Mouse (Mus musculus): ENCODE data around the gene Pced1b. TPM values are rescaled to one million over a fixed set of nuclear protein-coding genes. Genes with fewer than 3 reads are reported as not detected.
"Not testable (repeated sequence)": the region's sequence is repeated elsewhere in the genome, so short reads cannot be mapped to it uniquely, and the experiment has no call there.

Gene Pced1b
- total RNA-seq, 2 experiments from 2014 or later, result 2.3 to 2.5 TPM

DNA sequence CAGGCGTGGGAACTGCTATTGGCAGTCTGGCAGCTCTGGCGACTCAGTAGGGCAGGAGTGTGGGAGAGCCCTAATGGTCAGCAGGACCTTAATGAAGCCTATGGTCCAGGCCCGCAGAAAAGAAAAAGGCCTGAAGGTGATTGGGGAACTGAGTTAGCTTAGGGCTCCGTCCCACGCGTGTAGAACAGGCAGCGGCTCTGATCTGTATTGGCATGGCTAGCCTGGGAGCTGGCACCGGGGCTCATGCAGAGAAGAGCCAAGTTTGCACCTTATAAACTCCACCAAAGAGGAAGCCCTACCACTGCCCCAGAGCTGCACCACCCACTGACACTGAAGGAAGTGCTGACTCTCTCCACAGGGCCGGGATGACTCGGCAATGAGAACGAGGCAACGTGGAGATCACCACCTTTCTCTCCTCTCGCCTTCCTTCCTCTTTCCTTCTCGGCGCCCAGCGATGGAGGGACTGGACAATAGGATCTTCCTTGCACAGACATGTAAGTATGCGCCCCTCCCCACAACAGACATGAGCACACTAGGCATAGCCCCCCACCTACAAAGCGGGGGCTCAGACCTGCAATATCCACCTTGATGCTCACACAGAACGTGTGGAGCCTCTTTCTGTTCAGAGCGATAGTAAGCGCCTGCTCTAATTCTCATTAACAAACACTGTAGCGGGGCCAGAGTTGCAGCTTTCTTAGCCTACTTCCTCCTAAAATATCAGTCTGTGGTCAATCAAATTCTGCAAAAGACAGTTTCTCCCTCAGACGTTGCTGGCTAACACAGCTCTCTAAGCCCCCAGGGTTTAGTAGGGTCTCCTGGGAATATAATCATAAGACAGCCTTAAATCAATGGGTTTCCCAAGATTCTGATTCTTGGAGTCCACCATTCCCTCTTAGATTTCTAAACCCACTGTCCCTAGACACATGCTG is 114.2 kb downstream of the Pced1b start:
- DNase-seq (ENCODE audit: low spot score), result no peak
- intact Hi-C loops (cut with DNase I), result no loop called here

DNA sequence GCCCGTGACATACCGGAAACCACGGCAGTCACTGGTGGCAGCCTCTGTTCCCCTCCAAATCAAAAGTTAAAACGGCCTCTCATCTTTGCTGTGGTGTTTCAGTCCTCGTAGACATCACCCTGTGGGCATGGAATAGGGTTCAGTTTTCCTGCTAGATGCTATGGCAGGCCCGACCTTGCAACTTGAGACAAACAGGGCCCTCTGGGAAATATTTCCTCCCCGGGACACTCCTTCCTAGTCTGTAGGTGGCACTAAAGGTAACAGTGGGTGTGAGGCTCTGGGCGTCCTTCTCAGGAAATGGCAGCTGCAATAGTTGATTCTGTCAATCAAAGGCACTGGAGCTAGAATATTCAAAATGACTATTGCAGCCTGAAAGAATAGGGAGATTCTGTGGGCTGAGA is 114.9 kb downstream of the Pced1b start:
- intact Hi-C loops (cut with DNase I), result no loop called here
- no peak for DNase-seq (ENCODE audit: low spot score)

DNA sequence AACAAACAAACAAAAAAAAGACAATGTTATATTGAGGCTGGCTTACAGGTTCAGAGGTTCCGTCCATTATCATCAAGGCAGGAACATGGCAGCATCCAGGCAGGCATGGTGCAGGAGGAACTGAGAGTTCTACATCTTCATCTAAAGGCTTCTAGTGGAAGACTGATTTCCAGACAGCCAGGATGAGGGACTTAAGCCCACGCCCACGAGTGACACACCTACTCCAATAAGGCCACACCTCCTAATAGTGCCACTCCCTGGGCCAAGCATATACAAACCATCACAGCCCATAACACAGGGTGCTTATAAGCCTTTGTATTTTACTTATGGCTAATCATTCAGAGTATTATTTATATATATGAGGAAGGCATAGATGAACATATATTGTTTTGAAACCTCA is 117.4 kb downstream of the Pced1b start:
- intact Hi-C loops (cut with DNase I); DNase-seq (ENCODE audit: low spot score): not testable (repeated sequence)

DNA sequence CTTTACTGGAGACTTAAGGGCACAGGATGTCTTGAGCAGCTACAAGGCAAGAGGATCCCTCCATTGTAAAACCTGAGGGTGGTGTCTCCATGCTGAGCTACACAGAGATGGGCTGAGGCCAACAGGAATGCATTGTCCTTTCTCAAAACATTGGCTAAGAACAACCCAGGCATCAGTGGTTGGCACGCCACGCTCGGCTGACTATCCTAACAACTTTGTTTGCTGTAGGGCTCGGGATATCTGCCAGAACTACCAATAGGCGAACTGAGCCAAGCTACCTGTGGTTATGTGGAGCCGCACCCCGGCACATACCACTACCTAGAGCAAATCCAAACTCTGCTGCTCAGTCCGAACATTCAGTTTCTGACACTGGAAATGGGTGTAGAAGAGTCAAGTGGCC is 118.1 kb downstream of the Pced1b start:
- DNase-seq (ENCODE audit: low spot score), result no peak
- intact Hi-C loops (cut with DNase I), result no loop called here

DNA sequence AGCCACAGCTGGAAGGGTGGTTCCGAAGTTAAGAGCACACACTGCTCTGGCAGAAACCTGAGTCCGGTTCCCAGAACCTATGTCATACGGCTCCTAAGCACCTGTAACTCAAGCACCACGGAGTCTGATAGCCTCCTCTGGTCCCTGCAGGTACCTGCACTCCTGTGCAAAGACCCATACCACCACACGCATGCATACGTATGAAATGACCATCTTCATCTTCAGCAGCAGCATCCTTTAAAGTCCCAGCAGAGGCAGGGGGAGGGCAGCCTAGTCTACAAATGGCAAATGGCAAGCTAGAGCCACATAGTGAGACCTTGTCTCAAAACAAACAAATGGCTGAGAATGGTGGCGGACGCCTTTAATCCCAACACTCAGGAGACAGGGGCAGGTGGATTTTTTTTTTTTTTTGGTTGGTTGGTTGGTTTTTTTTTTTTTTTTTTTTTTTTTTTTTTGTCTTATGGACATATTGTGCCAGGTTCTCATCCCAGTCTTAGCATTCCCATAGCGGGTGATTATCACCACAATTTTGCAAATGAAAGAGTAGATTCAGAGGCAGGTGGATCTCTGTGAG is 121.2 kb downstream of the Pced1b start:
- no peak for DNase-seq (ENCODE audit: low spot score)
- intact Hi-C loops (cut with DNase I), result no loop called here

DNA sequence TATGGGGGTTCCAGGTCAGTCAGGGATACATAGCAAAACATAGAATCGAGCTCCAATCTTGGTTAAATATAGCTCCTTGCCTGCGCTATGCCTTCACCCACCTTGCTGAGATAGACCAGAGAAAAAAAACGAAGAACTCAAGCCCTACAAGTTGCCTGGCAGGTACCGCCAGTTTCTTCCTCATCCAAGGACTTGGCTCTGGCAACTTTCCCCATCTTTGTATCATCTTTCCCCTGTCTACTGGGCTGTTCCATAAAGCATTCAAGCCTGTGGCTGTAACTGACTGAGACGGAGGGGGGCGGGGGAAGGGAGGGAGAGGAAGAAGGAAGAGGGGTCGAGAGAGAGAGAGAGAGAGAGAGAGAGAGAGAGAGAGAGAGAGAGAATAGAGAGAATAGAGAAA is 121.7 kb downstream of the Pced1b start:
- DNase-seq (ENCODE audit: low spot score), result no peak
- intact Hi-C loops (cut with DNase I), result no loop called here

DNA sequence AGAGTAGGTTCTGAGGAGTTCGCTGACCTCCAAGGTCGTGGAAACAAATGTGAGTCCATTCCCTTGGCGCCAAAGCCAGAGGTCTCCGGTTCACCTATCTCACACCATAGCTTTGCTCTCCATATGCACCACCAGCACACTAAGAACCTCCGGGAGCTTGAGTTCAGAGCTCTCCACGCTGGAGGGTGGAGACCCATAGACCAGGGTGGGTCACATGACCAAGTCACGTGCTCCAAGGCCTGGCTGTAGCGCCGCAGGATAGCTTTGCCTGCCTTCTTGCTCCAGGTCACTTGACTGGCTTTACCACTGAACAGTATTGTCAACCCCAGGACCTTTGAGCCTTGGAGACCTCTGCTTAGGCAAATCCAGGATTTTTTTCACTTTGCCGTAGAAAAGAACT is 122.2 kb downstream of the Pced1b start:
- intact Hi-C loops (cut with DNase I), result no loop called here
- DNase-seq (ENCODE audit: low spot score), result no peak

DNA sequence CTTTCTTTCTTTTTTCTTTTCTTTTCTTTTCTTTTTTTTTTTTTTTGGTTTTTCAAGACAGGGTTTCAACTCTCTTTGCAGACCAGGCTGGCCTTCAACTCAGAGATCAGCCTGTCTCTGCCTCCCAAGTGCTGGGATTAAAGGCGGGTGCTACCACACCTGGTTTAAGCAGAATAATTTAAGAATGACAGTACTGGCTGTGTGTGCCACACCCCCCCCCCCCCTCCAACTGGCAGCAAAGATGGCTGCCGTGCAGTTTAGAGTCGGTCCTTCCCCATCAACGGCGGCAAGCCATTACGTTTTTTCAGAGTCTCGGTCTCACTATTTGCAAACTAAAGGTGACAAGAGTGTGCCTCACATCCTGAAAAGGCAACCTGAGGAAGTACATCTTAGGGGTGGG is 124.0 kb downstream of the Pced1b start:
- no peak for DNase-seq (ENCODE audit: low spot score)
- intact Hi-C loops (cut with DNase I), result no loop called here

DNA sequence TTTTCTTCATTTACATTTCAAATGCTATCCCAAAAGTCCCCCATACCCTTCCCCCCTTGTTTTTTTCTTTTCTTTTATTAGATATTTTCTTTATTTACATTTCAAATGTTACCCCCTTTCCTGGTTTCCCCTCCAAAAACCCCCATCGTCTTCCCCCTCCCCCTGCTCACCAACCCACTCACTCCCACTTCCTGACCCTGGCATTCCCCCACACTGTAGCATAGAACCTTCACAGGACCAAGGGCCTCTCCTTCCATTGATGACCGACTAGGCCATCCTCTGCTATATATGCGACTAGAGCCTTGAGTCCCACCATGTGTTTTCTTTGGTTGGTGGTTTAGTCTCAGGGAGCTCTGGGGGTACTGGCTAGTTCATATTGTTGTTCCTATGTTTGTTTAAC is 125.1 kb downstream of the Pced1b start:
- intact Hi-C loops (cut with DNase I); DNase-seq (ENCODE audit: low spot score): not testable (repeated sequence)

DNA sequence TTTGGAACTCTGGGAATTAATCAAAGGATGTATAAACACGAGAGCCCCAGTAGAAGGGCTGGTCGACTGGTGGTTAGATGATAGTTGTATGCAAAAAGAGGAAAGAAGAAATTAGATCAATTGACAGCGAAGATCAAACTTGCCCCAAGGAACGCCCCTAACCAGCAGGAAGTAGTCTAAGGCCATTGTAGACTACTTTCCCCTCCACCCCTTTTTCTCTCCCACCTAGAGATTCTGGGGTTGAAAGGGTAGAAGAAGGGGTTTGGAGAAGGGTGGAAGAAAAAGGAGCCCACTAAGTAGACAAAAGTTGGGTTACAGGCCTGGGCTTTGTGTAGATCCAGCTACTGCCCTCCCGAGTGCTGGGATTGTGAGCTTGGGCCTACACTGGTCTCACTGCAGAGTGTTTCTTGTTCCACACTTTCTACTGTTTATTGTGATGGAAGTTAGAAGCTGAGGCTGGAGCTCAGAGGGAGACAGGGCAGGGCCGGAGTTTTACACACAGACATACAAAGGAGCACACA is 125.8 kb downstream of the Pced1b start:
- intact Hi-C loops (cut with DNase I), result no loop called here
- DNase-seq (ENCODE audit: low spot score), result no peak

DNA sequence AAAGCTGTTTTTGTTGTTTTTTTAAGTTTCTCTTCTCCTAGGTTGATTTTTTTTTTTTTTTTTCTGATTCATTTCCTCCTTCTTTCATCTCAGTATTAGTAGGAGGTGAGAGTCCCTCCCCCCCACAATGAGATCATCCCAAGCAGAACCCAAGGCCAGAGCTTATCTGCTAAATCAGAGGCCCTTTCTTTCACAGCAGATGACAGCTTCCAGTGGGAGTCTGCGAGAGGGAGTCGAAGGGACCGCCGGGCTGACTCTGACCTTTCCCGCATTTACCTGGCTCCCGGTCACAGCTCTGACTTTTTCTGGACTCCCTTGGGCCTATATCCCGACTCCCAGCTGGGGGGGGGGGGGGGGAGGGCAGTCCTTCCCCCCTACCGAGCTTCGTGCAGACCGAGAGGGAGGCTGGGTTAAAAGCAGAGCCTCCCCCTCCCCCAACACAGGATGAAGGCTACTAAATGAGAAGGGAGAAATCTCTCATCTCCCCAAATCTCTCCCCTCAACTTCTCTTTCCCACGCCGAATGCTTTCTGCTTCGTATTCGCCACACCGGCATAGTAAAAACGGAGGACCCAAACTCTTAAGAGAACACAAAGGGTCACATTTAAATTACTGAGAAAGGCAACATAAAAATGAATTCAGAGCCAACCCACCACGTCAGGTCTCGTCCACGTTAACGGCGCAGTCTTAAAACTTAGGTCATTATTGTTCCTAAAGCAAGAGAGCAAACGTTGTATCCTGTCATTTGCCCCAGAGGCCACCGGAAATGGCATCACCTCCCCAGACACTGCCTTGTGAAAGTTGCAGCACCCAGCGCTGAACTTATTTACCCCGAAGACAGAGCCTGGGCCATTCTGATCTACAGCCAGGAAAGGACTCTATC is 126.5 kb downstream of the Pced1b start:
- intact Hi-C loops (cut with DNase I), result no loop called here
- DNase-seq (ENCODE audit: low spot score), result no peak

DNA sequence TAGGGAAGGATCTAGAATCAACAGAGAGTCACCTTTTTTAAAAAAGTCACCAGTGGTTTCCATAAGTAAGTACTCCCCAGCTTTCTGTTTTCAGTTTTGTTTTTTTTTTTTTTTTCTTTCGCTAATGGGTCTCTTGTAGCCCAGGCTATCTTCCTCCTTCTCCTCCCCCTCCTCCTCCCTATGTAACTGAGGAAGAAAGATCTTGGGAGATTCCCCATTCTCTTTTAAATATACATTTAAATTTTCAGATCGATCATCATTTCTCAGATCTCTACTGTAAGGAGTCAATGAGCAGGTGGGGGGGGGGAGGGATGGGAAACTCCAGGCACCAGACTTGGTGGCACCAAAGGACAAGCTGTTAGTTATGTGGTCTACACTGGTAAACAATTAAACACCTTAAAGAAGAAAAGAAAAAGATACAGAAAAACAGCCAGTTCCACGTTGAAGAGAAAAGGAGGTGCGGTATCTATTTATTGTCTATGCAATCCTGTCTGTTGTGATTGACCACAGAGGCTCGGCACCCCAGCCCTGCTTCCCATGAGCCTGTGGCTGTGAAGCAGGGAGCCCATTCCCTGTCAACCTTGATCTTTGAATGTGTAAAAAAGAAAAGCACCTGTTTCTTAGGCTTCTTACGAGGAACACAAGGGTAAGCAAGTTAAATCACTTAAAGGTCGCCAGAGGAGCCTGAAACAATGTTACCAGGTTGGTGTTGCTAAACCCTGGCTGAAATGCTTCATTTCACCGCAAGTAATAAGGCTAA is 127.4 kb downstream of the Pced1b start:
- intact Hi-C loops (cut with DNase I), result no loop called here
- no peak for DNase-seq (ENCODE audit: low spot score)

DNA sequence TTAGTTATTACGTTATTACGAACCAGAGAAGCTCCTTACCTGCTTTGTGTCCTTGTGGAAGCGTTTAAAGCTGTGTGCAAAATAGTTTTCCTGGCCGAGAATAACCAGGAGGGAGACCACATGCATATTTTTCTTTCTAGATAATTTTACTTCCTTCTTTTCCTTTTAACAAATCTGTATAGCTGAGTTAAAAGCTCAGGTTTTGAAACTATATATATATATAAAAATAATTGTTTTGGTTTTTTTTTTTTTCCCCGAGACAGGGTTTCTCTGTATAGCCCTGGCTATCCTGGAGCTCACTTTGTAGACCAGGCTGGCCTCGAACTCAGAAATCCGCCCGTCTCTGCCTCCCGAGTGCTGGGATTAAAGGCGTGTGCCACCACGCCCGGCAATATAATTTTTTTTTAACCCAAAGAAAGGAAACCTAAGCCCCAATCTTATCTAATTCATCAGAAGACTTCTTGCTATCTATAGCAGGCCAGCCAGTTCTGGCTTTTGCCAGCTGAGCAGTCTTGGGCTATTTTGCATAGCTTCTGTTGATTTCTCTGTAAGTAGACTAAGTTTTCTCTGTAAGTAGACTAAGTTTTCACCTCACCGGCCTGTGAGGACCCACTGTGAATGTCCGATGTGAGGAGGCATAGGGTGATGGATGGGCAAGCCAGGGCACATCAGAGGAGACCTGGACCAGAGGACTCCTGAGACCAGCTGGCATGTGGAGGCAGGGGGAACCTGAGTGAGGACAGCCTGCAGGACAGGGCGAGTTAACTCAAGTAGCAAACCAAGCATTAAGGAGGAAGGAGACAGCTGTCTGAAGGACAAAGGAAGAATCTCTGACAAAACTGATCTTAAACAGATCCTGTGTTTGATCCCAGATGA is 128.2 kb downstream of the Pced1b start:
- no peak for DNase-seq (ENCODE audit: low spot score)
- intact Hi-C loops (cut with DNase I), result loop anchor here (5.0 kb wide), 1 partner anchor 128 kb away; the partner anchor contains the start of genes Amigo2 and Pced1b

DNA sequence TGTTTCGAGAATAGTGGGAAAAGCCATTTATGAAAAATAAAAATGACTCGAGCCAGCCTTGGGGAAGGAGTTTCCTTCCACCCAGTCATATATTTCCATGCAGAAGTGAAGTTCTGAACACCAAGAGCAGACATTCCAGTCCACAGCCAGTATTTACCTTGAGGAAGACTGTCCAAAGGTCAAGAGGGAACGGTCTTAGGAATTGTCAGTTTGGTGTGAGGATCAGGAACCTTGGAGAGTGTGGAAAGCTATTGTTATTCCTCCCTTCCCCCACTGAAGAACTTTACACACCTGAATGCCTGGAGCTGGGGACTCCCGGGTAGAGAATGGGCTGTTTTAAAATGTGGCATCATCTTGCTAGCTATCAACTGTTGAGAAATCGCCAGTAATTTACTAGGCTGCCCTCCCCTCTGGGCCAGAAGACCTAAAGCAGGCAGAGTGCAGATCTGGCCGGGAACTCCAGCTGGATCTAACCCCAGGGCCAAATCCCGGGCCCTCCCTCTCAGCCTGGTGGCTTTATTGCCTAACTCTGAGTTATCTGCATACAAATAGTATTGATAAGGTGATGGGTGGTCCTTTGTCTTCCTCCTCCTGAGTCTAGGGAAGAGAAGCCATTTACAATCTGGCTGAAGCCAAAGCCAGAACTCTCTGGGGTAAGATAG is 129.3 kb downstream of the Pced1b start:
- intact Hi-C loops (cut with DNase I), result loop anchor here (5.0 kb wide), 1 partner anchor 129 kb away; the partner anchor contains the start of genes Amigo2 and Pced1b
- DNase-seq (ENCODE audit: low spot score), result no peak

DNA sequence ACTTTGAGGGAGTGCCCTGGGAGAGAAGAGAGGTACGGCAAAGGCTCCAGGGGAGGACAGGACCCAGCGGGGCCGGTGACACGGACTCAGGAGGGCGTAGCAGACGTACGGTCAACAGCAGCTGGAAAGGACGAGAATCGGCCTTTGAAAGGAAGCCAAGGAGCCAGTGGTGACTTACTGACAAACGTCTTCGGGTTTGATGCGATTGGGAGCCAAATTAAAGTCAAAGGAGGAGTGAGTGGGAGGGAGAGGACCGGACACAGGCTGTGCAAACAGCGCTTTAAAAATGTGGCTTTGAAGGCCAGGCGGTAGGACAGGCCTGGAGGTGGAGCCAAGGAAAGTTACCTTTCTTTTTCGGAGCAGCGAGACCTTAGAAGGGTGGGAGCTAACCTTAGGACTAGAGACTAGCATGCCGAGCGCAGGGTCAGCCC is 129.9 kb downstream of the Pced1b start:
- DNase-seq (ENCODE audit: low spot score), result no peak
- intact Hi-C loops (cut with DNase I), result loop anchor here (5.0 kb wide), 1 partner anchor 130 kb away; the partner anchor contains the start of genes Amigo2 and Pced1b

DNA sequence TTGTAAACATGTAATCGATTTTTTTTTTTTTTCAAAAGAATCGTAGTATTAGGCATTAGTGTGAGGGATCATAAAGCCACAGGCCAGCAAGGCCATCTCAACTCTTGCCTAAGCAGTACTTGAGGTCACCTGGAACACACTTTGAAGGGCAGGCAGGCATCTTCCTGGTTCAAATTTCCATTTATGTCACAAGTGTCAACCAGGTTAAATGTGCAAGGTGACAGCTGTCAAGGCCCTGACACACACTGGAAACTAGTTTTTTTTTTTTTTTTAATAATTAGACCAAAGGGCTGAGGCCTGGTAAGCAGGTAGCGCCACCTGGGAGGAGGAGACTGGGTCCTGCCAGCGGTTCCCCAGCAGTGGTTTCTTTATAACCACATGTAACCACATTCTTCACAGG is 131.2 kb downstream of the Pced1b start:
- DNase-seq (ENCODE audit: low spot score), result no peak
- intact Hi-C loops (cut with DNase I), result loop anchor here (5.0 kb wide), 1 partner anchor 131 kb away; the partner anchor contains the start of genes Amigo2 and Pced1b

DNA sequence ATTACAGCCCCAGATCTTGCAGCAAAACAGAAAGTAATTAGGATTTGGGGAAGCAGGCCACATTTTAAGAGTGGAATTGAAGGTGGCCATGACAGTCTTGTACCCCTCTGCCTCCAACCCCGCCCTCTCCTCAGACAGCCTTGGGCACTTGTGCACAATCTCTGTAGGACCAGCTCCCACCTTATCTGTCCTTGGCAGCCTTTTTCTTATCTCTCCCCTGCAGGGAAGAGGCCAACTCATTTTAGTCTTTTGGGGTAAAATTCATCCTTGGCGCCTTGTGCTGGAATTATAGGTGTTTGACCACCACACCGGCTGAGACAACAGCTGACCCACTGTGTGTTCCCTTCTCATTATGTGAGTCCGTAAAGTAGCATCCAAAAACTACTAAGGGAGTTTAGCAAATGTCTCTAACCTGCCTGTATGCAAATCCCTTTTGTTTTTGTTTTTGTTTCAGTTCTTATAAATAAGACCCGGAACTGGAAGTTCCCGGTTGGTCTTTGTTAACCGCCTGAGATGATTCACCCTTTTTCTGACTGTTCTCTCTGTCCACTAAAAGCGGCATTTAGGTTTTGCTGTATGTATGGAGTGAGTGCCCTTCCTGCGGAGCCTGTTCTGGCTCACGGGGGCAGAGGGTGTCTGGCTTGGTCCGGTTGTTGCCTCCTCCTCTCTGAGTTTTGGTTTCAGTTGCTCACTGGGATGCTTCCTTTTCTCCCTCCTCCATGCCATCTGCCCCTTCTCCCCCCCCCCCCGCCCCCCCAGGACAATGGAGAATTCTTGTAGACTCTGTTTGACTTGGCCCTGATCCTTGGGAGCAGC is 132.8 kb downstream of the Pced1b start:
- intact Hi-C loops (cut with DNase I), result loop anchor here (5.0 kb wide), 1 partner anchor 132 kb away; the partner anchor contains the start of genes Amigo2 and Pced1b
- no peak for DNase-seq (ENCODE audit: low spot score)

Measured in heart, postnatal 25 days (tissue).